In genomic region chr3:80803211-80803610, GRCm38 (mm10) we compare ENCODE assay signal across 9 mouse cellular contexts. TPM values are rescaled to one million over a fixed set of nuclear protein-coding genes. Genes with fewer than 3 reads are reported as not detected.
DNase-seq lines count a peak whose midpoint lies in the region; ATAC-seq lines count a peak whose summit lies in the region.
"Had no signal": no experiment of that assay in that cellular context is flagged by ENCODE, and none has a peak within 500 bp of the region (broad histone marks: within the 10 kb centered on the region; RNA-seq: fewer than 3 reads in every experiment).

No protein-coding gene starts in this region.

- peak overlapping the region; percentile 43 for H3K4me3 ChIP-seq in neural tube, embryonic 11.5 days (ENCODE audit: low read depth, low read length)
- peak overlapping the region; percentile 60 for H3K4me3 ChIP-seq in forebrain, embryonic 12.5 days (replicated peaks)
- peak overlapping the region; percentile 49; the same call in 1 of the 2 replicates for H3K4me3 ChIP-seq in intestine, embryonic 16.5 days (ENCODE audit: low read length)

- H3K36me3 ChIP-seq in neural tube, embryonic 11.5 days (ENCODE audit: control insufficient read depth, insufficient read depth, low read length): no peaks in the 10 kb centered on the region
- H3K36me3 ChIP-seq in forebrain, embryonic 12.5 days (replicated peaks): no peaks in the 10 kb centered on the region
- H3K36me3 ChIP-seq in intestine, embryonic 16.5 days (ENCODE audit: control insufficient read depth, insufficient read depth, low read length): no peaks in the 10 kb centered on the region

- no peak for ATAC-seq in neural tube, embryonic 11.5 days (ENCODE audit: insufficient read depth, low FRiP score, low TSS enrichment)
- no peak; the same call in 1 of the 2 replicates for ATAC-seq in forebrain, embryonic 12.5 days (ENCODE audit: low FRiP score)
- no peak; the same call in 1 of the 2 replicates for ATAC-seq in intestine, embryonic 16.5 days
- ATAC-seq in activated CD4-positive, CD25-positive, alpha-beta regulatory T cell, adult 4 months: no peak

- H3K9me3 ChIP-seq in neural tube, embryonic 11.5 days (ENCODE audit: control insufficient read depth, low read length): no peaks in the 10 kb centered on the region
- no peaks in the 10 kb centered on the region for H3K9me3 ChIP-seq in forebrain, embryonic 12.5 days
- H3K9me3 ChIP-seq in intestine, embryonic 16.5 days (ENCODE audit: control insufficient read depth, low read length): no peaks in the 10 kb centered on the region

- DNase-seq in neural tube, embryonic 11.5 days (ENCODE audit: low spot score): no peak
- no peak for DNase-seq in neural tube, embryonic 10.5 days (ENCODE audit: extremely low spot score, low spot score)
- DNase-seq in retina, postnatal 7 days (ENCODE audit: low read depth, low spot score): peak; percentile 2
- DNase-seq in heart, adult 8-10 months (ENCODE audit: low spot score): no peak
- DNase-seq in ovary, adult 18-20 months (ENCODE audit: low spot score): no peak

- peak overlapping the region; percentile 50 for H3K9ac ChIP-seq in neural tube, embryonic 11.5 days (ENCODE audit: low read length)
- peak overlapping the region; percentile 69; the same call in 1 of the 2 replicates for H3K9ac ChIP-seq in forebrain, embryonic 12.5 days
- no peak overlapping the region for H3K9ac ChIP-seq in intestine, embryonic 16.5 days (ENCODE audit: low read depth, low read length)

- no peak overlapping the region; the same call in 1 of the 2 replicates for H3K27ac ChIP-seq in neural tube, embryonic 11.5 days (ENCODE audit: low read depth, low read length)
- H3K27ac ChIP-seq in forebrain, embryonic 12.5 days: peak overlapping the region; percentile 78
- H3K27ac ChIP-seq in intestine, embryonic 16.5 days (ENCODE audit: low read length): no peak overlapping the region

- H3K27me3 ChIP-seq in neural tube, embryonic 11.5 days (ENCODE audit: control insufficient read depth, insufficient read depth, low read length): no peaks in the 10 kb centered on the region
- H3K27me3 ChIP-seq in forebrain, embryonic 12.5 days: no peaks in the 10 kb centered on the region
- H3K27me3 ChIP-seq in intestine, embryonic 16.5 days (replicated peaks; ENCODE audit: control insufficient read depth, insufficient read depth, low read length): peaks cover 20% of the 10 kb centered on the region; the same call in 1 of the 2 replicates

- peaks cover 2% of the 10 kb centered on the region; the same call in 1 of the 2 replicates for H3K4me1 ChIP-seq in neural tube, embryonic 11.5 days (ENCODE audit: control insufficient read depth, insufficient read depth, low read length)
- peaks cover 11% of the 10 kb centered on the region for H3K4me1 ChIP-seq in forebrain, embryonic 12.5 days
- peaks cover 14% of the 10 kb centered on the region for H3K4me1 ChIP-seq in intestine, embryonic 16.5 days (ENCODE audit: control insufficient read depth, insufficient read depth, low read length)

- H3K4me2 ChIP-seq in neural tube, embryonic 11.5 days (ENCODE audit: low read depth): peak overlapping the region; percentile 67
- H3K4me2 ChIP-seq in forebrain, embryonic 12.5 days: peak overlapping the region; percentile 80
- no peak overlapping the region for H3K4me2 ChIP-seq in intestine, embryonic 16.5 days (ENCODE audit: low read depth, low read length)

- 60% methylated on average over 8 of the region's 8 CpGs for WGBS in neural tube, embryonic 11.5 days
- WGBS in forebrain, embryonic 12.5 days: 46% methylated on average over 8 of the region's 8 CpGs
- WGBS in intestine, embryonic 16.5 days: 54% methylated on average over 8 of the region's 8 CpGs

RNA-seq across cellular contexts. Expression of gene Gria2, which starts 0.6 kb away (rescaled TPM):
- 17.7 and 19.1 TPM in 2 replicates for polyA plus RNA-seq in neural tube, embryonic 11.5 days (2014; fragmentation: Nextera tagmentation; extraction: Ambion mirVana)
- 46.8 and 48.1 TPM in 2 replicates for polyA plus RNA-seq in forebrain, embryonic 12.5 days (2016; fragmentation: Nextera tagmentation; extraction: Ambion mirVana)
- 0.95 and 1.4 TPM in 2 replicates for polyA plus RNA-seq in intestine, embryonic 16.5 days (2015; fragmentation: Nextera tagmentation; extraction: Ambion mirVana)
- under 1 TPM in 1 of 2 experiments, not detected in 1; 0.09 TPM for polyA plus RNA-seq in activated CD4-positive, CD25-positive, alpha-beta regulatory T cell, adult 4 months (2017; shearing (Covaris generic))
- under 1 TPM; 0.08 to 0.16 (median 0.11) TPM for total RNA-seq in heart, adult 8-10 months (2022)
- total RNA-seq: MEL had no signal
